Mouse (Mus musculus): ENCODE results near the gene Tifab. TPM values are rescaled to one million over a fixed set of nuclear protein-coding genes. Genes with fewer than 3 reads are reported as not detected.
A peak's percentile ranks its signal among the peaks of the same experiment; 100 is the strongest.

Gene Tifab
- polyA plus RNA-seq, 1 experiment: 2.8 TPM

GRCm38 (mm10) chr13:56163751-56164150, 14.9 kb downstream of the Tifab start:
- no peaks in the 10 kb centered on the region for H3K4me1 ChIP-seq (ENCODE audit: control insufficient read depth, insufficient read depth, low read length)
- no peak for DNase-seq
- 68% methylated on average over 6 of the region's 6 CpGs for WGBS

GRCm38 (mm10) chr13:56162859-56163258, 15.8 kb downstream of the Tifab start:
- DNase-seq: no peak
- Histone ChIP-seq H3K27me3 (replicated peaks; ENCODE audit: control insufficient read depth, insufficient read depth, low read length) (no peaks in the 10 kb centered on the region), H3K36me3 (ENCODE audit: control insufficient read depth, insufficient read depth, low read length) (no peaks in the 10 kb centered on the region), H3K4me1 (ENCODE audit: control insufficient read depth, insufficient read depth, low read length) (no peaks in the 10 kb centered on the region), H3K27ac (ENCODE audit: insufficient read depth, low read depth, low read length) (no peak overlapping the region), H3K4me3 (ENCODE audit: insufficient read depth, low read depth, low read length) (no peak overlapping the region)
- WGBS: 53% methylated on average over 6 of the region's 6 CpGs
- TF ChIP-seq CTCF (conservative IDR thresholded peaks at IDR 0.05; ENCODE audit: insufficient read depth, insufficient read length, low read depth, low read length) (no peak), POLR2A (IDR thresholded peaks at IDR 0.05; ENCODE audit: low read depth, low read length) (no peak)

More at GRCm38 (mm10) chr13:56163751-56164150, 14.9 kb downstream of the Tifab start:
- no peak for TF ChIP-seq POLR2A (IDR thresholded peaks at IDR 0.05; ENCODE audit: low read depth, low read length)
- TF ChIP-seq CTCF (conservative IDR thresholded peaks at IDR 0.05; ENCODE audit: insufficient read depth, insufficient read length, low read depth, low read length): no peak
- Histone ChIP-seq H3K4me3 (ENCODE audit: insufficient read depth, low read depth, low read length) (no peak overlapping the region), H3K27me3 (replicated peaks; ENCODE audit: control insufficient read depth, insufficient read depth, low read length) (no peaks in the 10 kb centered on the region), H3K27ac (ENCODE audit: insufficient read depth, low read depth, low read length) (no peak overlapping the region), H3K36me3 (ENCODE audit: control insufficient read depth, insufficient read depth, low read length) (no peaks in the 10 kb centered on the region)

- Histone ChIP-seq H3K4me3 (ENCODE audit: insufficient read depth, low read depth, low read length) (no peak overlapping the region), H3K27me3 (replicated peaks; ENCODE audit: control insufficient read depth, insufficient read depth, low read length) (no peaks in the 10 kb centered on the region), H3K4me1 (ENCODE audit: control insufficient read depth, insufficient read depth, low read length) (no peaks in the 10 kb centered on the region), H3K27ac (ENCODE audit: insufficient read depth, low read depth, low read length) (no peak overlapping the region), H3K36me3 (ENCODE audit: control insufficient read depth, insufficient read depth, low read length) (no peaks in the 10 kb centered on the region)
- no peak for DNase-seq
- WGBS: 22% methylated on average over 17 of the region's 17 CpGs
- TF ChIP-seq POLR2A (IDR thresholded peaks at IDR 0.05; ENCODE audit: low read depth, low read length): no peak
- no peak for TF ChIP-seq CTCF (conservative IDR thresholded peaks at IDR 0.05; ENCODE audit: insufficient read depth, insufficient read length, low read depth, low read length)
Measured at GRCm38 (mm10) chr13:56159614-56160363, 18.9 kb downstream of the Tifab start.

GRCm38 (mm10) chr13:56159016-56159601, 19.6 kb downstream of the Tifab start:
- DNase-seq: no peak
- Histone ChIP-seq H3K4me1 (ENCODE audit: control insufficient read depth, insufficient read depth, low read length) (no peaks in the 10 kb centered on the region), H3K27ac (ENCODE audit: insufficient read depth, low read depth, low read length) (no peak overlapping the region), H3K4me3 (ENCODE audit: insufficient read depth, low read depth, low read length) (no peak overlapping the region), H3K27me3 (replicated peaks; ENCODE audit: control insufficient read depth, insufficient read depth, low read length) (no peaks in the 10 kb centered on the region), H3K36me3 (ENCODE audit: control insufficient read depth, insufficient read depth, low read length) (no peaks in the 10 kb centered on the region)
- TF ChIP-seq POLR2A (IDR thresholded peaks at IDR 0.05; ENCODE audit: low read depth, low read length) (no peak), CTCF (conservative IDR thresholded peaks at IDR 0.05; ENCODE audit: insufficient read depth, insufficient read length, low read depth, low read length) (no peak)
- 50% methylated on average over 14 of the region's 14 CpGs for WGBS

GRCm38 (mm10) chr13:56155671-56156070, 23.0 kb downstream of the Tifab start:
- no peak for DNase-seq
- Histone ChIP-seq H3K4me3 (ENCODE audit: insufficient read depth, low read depth, low read length) (no peak overlapping the region), H3K36me3 (ENCODE audit: control insufficient read depth, insufficient read depth, low read length) (no peaks in the 10 kb centered on the region), H3K27me3 (replicated peaks; ENCODE audit: control insufficient read depth, insufficient read depth, low read length) (no peaks in the 10 kb centered on the region), H3K27ac (ENCODE audit: insufficient read depth, low read depth, low read length) (no peak overlapping the region), H3K4me1 (ENCODE audit: control insufficient read depth, insufficient read depth, low read length) (no peaks in the 10 kb centered on the region)
- WGBS: 80% methylated on average over 7 of the region's 7 CpGs
- TF ChIP-seq CTCF (conservative IDR thresholded peaks at IDR 0.05; ENCODE audit: insufficient read depth, insufficient read length, low read depth, low read length) (no peak), POLR2A (IDR thresholded peaks at IDR 0.05; ENCODE audit: low read depth, low read length) (no peak)

- TF ChIP-seq POLR2A (IDR thresholded peaks at IDR 0.05; ENCODE audit: low read depth, low read length) (no peak), CTCF (conservative IDR thresholded peaks at IDR 0.05; ENCODE audit: insufficient read depth, insufficient read length, low read depth, low read length) (no peak)
- Histone ChIP-seq H3K4me3 (ENCODE audit: insufficient read depth, low read depth, low read length) (no peak overlapping the region), H3K27me3 (replicated peaks; ENCODE audit: control insufficient read depth, insufficient read depth, low read length) (no peaks in the 10 kb centered on the region), H3K27ac (ENCODE audit: insufficient read depth, low read depth, low read length) (no peak overlapping the region), H3K4me1 (ENCODE audit: control insufficient read depth, insufficient read depth, low read length) (no peaks in the 10 kb centered on the region), H3K36me3 (ENCODE audit: control insufficient read depth, insufficient read depth, low read length) (no peaks in the 10 kb centered on the region)
- 31% methylated on average over 5 of the region's 5 CpGs for WGBS
- peak; percentile 33 for DNase-seq
Measured at GRCm38 (mm10) chr13:56155048-56155447, 23.6 kb downstream of the Tifab start.

GRCm38 (mm10) chr13:56152773-56153460, 25.8 kb downstream of the Tifab start:
- no peak overlapping the region for H3K27ac ChIP-seq (ENCODE audit: insufficient read depth, low read depth, low read length)
- 66% methylated on average over 7 of the region's 7 CpGs for WGBS
- TF ChIP-seq CTCF (conservative IDR thresholded peaks at IDR 0.05; ENCODE audit: insufficient read depth, insufficient read length, low read depth, low read length) (no peak), POLR2A (IDR thresholded peaks at IDR 0.05; ENCODE audit: low read depth, low read length) (no peak)

More at GRCm38 (mm10) chr13:56152773-56153460, 25.8 kb downstream of the Tifab start:
- DNase-seq: no peak
- Histone ChIP-seq H3K27me3 (replicated peaks; ENCODE audit: control insufficient read depth, insufficient read depth, low read length) (no peaks in the 10 kb centered on the region), H3K36me3 (ENCODE audit: control insufficient read depth, insufficient read depth, low read length) (no peaks in the 10 kb centered on the region), H3K4me1 (ENCODE audit: control insufficient read depth, insufficient read depth, low read length) (no peaks in the 10 kb centered on the region), H3K4me3 (ENCODE audit: insufficient read depth, low read depth, low read length) (no peak overlapping the region)

Data from kidney, adult 2 months (tissue).